Mouse (Mus musculus) liver, embryonic 16.5 days (tissue): Measurements from ENCODE around the gene Uqcrfs1. TPM values are rescaled to one million over a fixed set of nuclear protein-coding genes. Genes with fewer than 3 reads are reported as not detected.

ENCODE experiments used
- ATAC-seq: fragments of 200-750 bp; cut with Nextera tagmentation; 2 replicates; pipeline ENCODE4 v1.8.0; 2017; ENCODE audit warnings: low read depth, mild to moderate bottlenecking, moderate number of reproducible peaks, moderate library complexity
- H3K27ac ChIP-seq: fragments of 300-500 bp; sonication (generic); 2 replicates; pipeline ENCODE4 v1.5.1; 2014; ENCODE audit warnings: mild to moderate bottlenecking, low read length
- H3K27me3 ChIP-seq: fragments of 300-500 bp; sonication (generic); 2 replicates; pipeline ENCODE4 v1.6.1; 2014; ENCODE audit warnings: low read depth, low read length, mixed read lengths; ENCODE audit not compliant: control insufficient read depth, insufficient read depth
- H3K36me3 ChIP-seq: fragments of 300-500 bp; sonication (generic); 2 replicates; pipeline ENCODE4 v1.6.1; 2014; ENCODE audit warnings: mild to moderate bottlenecking; ENCODE audit not compliant: control insufficient read depth, insufficient read depth
- H3K4me1 ChIP-seq: fragments of 300-500 bp; sonication (generic); 2 replicates; pipeline ENCODE4 v1.6.1; 2014; ENCODE audit warnings: low read depth, low read length, mixed read lengths; ENCODE audit not compliant: control insufficient read depth
- H3K4me2 ChIP-seq: fragments of 300-500 bp; sonication (generic); 2 replicates; pipeline ENCODE4 v1.6.1; 2014; ENCODE audit warnings: low read depth, low read length, mixed read lengths
- H3K4me3 ChIP-seq: fragments of 300-500 bp; sonication (generic); 2 replicates; pipeline ENCODE4 v1.5.1; 2014; ENCODE audit warnings: low read depth, mild to moderate bottlenecking, low read length
- H3K9ac ChIP-seq: fragments of 300-500 bp; sonication (generic); 2 replicates; pipeline ENCODE4 v1.6.1; 2014; ENCODE audit warnings: low read depth, low read length
- H3K9me3 ChIP-seq: fragments of 300-500 bp; sonication (generic); replicated peaks from 2 replicates; pipeline ENCODE4 v1.6.1; 2016; ENCODE audit warnings: low read length; ENCODE audit not compliant: control insufficient read depth
- WGBS: fragments of 180-500 bp; shearing (Covaris S2); extraction: QIAGEN DNeasy Blood & Tissue Kit; methylation state at CpG from one replicate; pipeline ENCODE4 v1.1.7; 2014; ENCODE audit not compliant: insufficient replicate concordance; 5-methylcytosine and 5-hydroxymethylcytosine counted together
- polyA plus RNA-seq: library from polyadenylated mRNA; unstranded; fragments of >200 nt; fragmentation: Nextera tagmentation; extraction: Ambion mirVana; gene quantifications from 2 replicates; pipeline ENCODE4 v1.2.1, GENCODE M21; 2015

The Uqcrfs1 gene
- polyA plus RNA-seq = 170 and 171 TPM in 2 replicates

DNA sequence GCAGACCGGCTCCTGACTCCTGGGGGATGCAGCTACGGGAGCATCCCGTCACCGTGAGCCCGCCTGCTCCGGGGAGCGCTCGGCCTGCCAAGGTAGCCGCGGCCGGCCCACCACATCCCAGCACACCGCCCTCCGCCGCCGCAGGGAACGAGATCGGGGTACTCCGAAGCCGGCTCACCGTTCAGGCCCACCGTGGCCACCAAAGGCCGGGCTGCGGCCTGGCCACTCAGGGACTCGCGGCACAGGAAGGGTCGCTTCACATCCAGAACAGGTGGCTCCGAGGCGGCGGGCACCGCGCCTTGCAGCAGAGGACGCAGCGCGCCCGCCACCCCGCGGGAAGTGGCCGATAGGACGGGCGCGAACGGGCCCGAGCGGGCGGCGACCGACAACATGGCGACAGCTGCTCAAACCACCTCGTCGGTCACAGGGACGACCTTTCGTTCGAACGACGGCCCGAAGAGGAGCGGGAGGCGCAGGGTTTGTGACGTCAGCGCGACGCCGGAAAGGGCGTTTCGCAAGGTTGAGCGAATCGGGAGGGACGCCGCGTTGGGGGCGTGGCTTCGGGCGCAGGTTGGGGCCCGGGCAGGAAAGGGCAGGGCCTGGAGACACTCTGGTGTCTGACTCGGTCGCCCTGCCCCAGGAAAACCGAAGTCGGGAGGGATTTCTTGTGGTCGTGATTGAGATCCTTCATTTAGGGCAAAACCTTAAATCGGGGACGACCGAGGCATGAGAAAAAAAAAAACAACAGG is at the start of gene Uqcrfs1:
Gene Uqcrfs1, minus strand, starts transcription at position 507 of the 749 bp plus-strand sequence.
- peak; percentile 98 for ATAC-seq
- peaks cover 11% of the 10 kb centered on the region for H3K4me1 ChIP-seq
- H3K36me3 ChIP-seq = peaks cover 7% of the 10 kb centered on the region
- H3K9me3 ChIP-seq = no peaks in the 10 kb centered on the region
- H3K9ac ChIP-seq = peak within 1 kb of the TSS; percentile 98
- peak within 1 kb of the TSS; percentile 85 for H3K27ac ChIP-seq
- H3K27me3 ChIP-seq = no peaks in the 10 kb centered on the region; the same call in 1 of the 2 replicates
- H3K4me3 ChIP-seq = peak within 1 kb of the TSS; percentile 99
- H3K4me2 ChIP-seq = peak within 1 kb of the TSS; percentile 69
- under 1% methylated on average over 82 of the region's 82 CpGs for WGBS

DNA sequence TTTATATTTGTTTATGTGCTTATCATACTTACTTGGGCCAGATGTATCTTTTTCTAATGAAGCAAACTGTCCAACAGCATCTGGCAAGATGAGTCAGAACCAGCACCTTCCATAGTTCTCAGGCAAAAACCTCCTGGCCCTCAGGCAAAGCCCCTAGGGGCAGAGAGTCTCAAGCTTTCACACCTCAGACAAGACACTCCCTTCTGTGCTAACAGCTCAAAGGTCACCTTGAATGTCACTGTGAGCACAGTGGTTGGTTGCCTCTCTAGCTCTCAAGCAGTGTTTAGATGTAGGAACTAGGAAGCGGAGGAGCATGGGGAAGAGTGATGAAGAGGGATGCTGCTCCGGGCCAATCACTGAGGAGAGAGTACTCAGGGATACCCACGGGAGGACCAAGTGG is 40.6 kb upstream of the Uqcrfs1 start:
- no peak for ATAC-seq
- 69% methylated on average over 3 of the region's 3 CpGs for WGBS
- H3K4me1 ChIP-seq = no peaks in the 10 kb centered on the region

DNA sequence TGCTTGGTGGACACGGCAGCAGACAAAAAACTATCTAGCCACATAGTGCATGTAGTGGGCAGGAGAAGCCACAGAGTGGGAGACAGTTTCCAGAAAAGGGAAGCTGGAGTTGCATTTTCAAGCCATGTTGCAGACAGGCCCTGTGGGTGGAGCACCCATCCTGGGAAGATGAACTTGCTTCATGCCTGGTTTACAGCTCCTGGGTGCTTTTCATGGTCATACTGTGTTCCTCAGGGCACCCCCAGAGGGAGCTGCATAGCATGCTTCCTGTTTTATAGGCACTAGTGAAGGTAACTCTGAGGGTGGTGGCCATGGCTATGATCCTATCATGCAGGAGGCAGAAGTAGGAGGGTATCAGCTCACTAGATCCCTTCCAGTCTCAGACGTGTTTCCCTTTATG is 37.4 kb upstream of the Uqcrfs1 start:
- WGBS = 31% methylated on average over 2 of the region's 2 CpGs
- Histone ChIP-seq H3K4me2 (no peak overlapping the region), H3K4me1 (no peaks in the 10 kb centered on the region), H3K27me3 (no peaks in the 10 kb centered on the region), H3K27ac (no peak overlapping the region), H3K9me3 (no peaks in the 10 kb centered on the region), H3K4me3 (no peak overlapping the region), H3K36me3 (no peaks in the 10 kb centered on the region), H3K9ac (no peak overlapping the region)
- ATAC-seq = no peak

More for the DNA sequence above, 40.6 kb upstream of the Uqcrfs1 start:
- Histone ChIP-seq H3K36me3 (no peaks in the 10 kb centered on the region), H3K4me3 (no peak overlapping the region), H3K27ac (no peak overlapping the region), H3K9me3 (no peaks in the 10 kb centered on the region), H3K9ac (no peak overlapping the region), H3K27me3 (no peaks in the 10 kb centered on the region), H3K4me2 (no peak overlapping the region)

DNA sequence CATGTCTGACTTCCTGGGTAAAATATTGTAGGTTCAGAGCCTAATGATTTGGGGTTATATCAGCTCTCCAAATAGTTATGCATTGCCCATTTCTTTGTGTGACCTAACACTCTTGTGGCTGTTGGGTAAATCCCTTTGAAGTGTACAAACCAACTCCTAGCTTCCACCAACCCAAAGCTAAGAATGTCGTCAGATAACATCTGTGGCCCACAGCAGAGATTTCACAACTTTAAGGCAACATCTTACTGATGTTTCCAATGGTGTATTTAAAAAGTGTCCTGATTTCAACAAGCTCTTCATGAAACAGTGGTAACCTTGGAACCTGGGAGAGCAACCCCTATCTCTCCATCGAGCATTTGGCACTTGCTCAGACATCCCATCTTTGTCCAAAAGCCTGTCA is 33.6 kb upstream of the Uqcrfs1 start:
- Histone ChIP-seq H3K4me1 (no peaks in the 10 kb centered on the region), H3K4me2 (no peak overlapping the region), H3K27ac (no peak overlapping the region), H3K9me3 (no peaks in the 10 kb centered on the region), H3K27me3 (no peaks in the 10 kb centered on the region), H3K36me3 (no peaks in the 10 kb centered on the region), H3K9ac (no peak overlapping the region), H3K4me3 (no peak overlapping the region)
- WGBS = 37% methylated on average over 2 of the region's 2 CpGs
- ATAC-seq = no peak

DNA sequence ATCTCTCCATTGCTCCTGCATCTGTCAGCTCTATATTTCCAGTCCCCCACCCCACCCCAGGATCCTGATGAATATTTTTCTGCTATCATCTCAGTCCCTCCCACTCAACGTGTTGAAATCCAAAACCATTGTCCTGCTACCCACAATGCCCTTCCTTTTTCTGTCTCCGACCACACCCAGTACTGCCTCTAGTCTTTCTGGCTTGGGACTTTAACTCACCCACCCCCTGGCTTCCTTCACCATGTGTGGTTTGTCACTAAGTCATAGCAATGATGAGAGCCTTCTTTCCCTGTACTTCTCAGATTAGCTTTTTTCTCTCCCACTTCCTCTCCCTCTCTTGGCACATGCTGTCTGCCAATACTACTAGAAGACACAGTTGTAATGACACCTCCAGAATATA is 31.7 kb upstream of the Uqcrfs1 start:
- H3K27me3 ChIP-seq = no peaks in the 10 kb centered on the region
- H3K9me3 ChIP-seq = no peaks in the 10 kb centered on the region
- no peaks in the 10 kb centered on the region for H3K36me3 ChIP-seq
- no peak overlapping the region for H3K4me2 ChIP-seq
- H3K27ac ChIP-seq = no peak overlapping the region
- H3K4me3 ChIP-seq = no peak overlapping the region
- ATAC-seq = no peak
- H3K4me1 ChIP-seq = no peaks in the 10 kb centered on the region
- no peak overlapping the region for H3K9ac ChIP-seq
- 33% methylated on average over 2 of the region's 2 CpGs for WGBS

DNA sequence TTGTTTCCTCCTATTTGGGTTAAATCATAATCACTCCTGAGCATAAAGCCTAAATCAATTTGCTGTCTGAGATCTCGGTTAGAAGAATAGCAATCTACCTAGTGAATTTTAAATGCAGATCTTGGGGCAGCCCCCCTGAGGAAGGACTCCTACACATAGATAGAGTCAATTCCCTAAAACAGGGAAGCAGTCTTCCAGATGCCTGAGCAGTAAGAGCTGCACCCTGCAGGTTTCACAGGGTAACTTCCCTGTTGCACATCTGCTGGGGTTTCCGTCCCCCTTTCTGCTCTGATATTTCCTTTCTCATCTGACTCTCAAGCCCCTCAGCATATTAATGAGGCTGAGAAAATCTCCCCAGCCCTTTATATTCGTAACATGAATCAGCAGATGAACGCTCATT is 27.8 kb upstream of the Uqcrfs1 start:
- H3K36me3 ChIP-seq = no peaks in the 10 kb centered on the region
- H3K4me2 ChIP-seq = no peak overlapping the region
- no peak for ATAC-seq
- H3K27me3 ChIP-seq = no peaks in the 10 kb centered on the region
- no peak overlapping the region for H3K27ac ChIP-seq
- no peak overlapping the region for H3K4me3 ChIP-seq
- no peaks in the 10 kb centered on the region for H3K9me3 ChIP-seq
- H3K4me1 ChIP-seq = no peaks in the 10 kb centered on the region
- WGBS = 46% methylated on average over 4 of the region's 4 CpGs
- no peak overlapping the region for H3K9ac ChIP-seq

DNA sequence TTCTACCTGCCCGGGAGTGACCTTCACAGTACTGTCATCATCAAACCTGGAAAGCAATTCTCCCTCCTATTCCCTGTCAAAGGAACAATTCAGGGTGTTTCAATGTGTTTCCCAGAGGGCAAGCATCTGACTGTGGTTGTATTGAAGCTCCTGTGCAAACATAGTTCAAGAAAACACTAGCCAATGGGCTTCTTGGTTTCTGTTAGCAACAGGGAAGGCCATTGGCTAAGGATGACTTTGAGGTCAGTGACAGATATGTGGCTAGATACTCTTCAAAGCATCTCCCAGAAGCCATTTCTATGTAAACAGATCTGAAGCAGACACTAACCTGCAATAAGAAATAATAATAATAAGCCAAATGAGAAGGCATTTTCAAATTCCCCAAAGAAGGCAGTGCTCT is 25.0 kb upstream of the Uqcrfs1 start:
- Histone ChIP-seq H3K4me1 (no peaks in the 10 kb centered on the region), H3K9me3 (no peaks in the 10 kb centered on the region), H3K9ac (no peak overlapping the region), H3K4me3 (no peak overlapping the region), H3K36me3 (no peaks in the 10 kb centered on the region), H3K4me2 (no peak overlapping the region), H3K27me3 (no peaks in the 10 kb centered on the region), H3K27ac (no peak overlapping the region)
- WGBS = 63% methylated on average over 1 of the region's 1 CpGs
- no peak for ATAC-seq

DNA sequence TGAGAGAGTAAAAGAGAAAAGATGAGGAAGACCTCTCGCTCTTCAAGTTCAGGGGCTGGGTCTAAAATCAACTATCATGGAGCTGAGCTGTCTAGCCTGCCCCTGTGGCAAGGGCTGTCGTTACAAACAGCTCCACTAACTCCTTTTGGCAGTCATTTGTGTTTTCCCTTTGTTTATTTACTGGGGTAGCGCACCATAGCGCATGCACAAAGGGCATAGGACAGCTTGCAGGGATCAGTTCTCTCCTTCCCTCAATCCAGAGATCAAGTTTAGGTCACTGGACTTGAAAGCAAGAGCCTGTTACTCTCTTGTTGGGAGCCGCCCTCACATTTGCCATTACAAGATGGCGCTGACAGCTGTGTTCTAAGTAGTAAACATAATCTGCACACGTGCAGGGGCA is 22.4 kb upstream of the Uqcrfs1 start:
- Histone ChIP-seq H3K4me3 (no peak overlapping the region), H3K9ac (no peak overlapping the region), H3K27ac (no peak overlapping the region), H3K9me3 (no peaks in the 10 kb centered on the region), H3K4me2 (no peak overlapping the region), H3K4me1 (no peaks in the 10 kb centered on the region), H3K36me3 (no peaks in the 10 kb centered on the region), H3K27me3 (no peaks in the 10 kb centered on the region)
- WGBS = 64% methylated on average over 6 of the region's 7 CpGs
- ATAC-seq = no peak

DNA sequence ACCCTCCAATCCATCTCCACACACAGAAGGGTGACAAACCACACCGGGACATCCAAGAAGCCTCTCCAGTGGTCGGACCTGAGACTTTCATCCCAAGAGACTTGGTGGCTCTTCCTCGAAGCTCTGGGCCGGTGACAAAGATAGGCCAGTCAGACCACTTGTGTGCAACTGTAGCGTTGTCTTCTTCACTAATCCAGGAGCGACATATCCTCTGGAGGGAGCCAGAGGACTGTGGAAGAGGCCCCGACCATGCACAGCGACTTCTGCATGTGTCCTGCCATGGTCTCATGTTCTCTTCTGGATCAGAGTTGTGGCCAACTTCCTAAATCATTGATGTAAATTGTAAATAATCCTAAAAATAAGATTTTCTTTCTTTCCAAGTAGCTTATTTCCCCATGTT is 21.6 kb upstream of the Uqcrfs1 start:
- Histone ChIP-seq H3K9me3 (no peaks in the 10 kb centered on the region), H3K9ac (no peak overlapping the region), H3K36me3 (no peaks in the 10 kb centered on the region), H3K4me1 (no peaks in the 10 kb centered on the region), H3K4me2 (no peak overlapping the region), H3K27ac (no peak overlapping the region), H3K4me3 (no peak overlapping the region), H3K27me3 (no peaks in the 10 kb centered on the region)
- 45% methylated on average over 8 of the region's 8 CpGs for WGBS
- no peak for ATAC-seq
